Mouse (Mus musculus): ENCODE measurements around the gene Slc25a21. TPM values are rescaled to one million over a fixed set of nuclear protein-coding genes. Genes with fewer than 3 reads are reported as not detected.

The Slc25a21 gene
- polyA plus RNA-seq, 1 experiment: 0.47 TPM

DNA sequence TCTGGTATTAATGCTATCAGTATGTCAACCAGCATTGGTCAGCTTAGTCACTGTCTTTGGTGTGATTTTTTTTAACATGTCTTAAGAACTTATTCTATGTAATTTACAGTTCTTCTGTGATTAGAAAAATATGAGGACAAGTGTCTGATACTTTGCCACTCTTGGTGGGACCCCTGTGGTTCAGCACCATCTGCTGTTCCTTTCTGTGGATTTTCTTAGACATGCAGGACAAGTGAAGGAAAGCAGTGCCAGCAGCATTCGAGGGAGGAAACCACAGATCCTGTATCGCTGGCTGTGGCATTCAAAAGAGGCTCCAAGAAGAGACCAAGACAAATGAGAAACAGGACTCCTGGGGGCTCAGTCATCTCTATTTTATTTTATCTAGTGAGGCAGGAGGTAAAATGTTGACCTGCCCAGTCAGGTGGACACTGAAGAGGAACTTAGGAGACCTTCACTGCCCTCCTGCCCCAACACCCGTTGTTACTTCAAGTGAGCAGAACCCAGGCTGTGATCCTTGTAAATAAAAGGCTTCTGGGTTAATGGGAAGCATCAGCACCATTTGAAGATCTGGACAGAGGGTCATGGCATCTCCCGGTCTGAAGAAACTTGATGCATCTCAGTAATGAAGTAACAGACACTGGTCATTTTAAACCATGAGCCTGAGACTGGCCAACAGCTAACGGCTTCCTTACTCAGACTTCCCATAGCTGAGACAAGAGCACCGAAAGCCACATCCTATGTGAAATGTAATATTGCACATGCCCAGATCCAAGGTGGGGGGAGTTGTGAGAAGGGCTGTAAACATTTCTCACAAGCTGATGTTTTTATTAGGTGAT, 306.2 kb downstream of the Slc25a21 start:
- no peak for DNase-seq (ENCODE audit: low spot score)

DNA sequence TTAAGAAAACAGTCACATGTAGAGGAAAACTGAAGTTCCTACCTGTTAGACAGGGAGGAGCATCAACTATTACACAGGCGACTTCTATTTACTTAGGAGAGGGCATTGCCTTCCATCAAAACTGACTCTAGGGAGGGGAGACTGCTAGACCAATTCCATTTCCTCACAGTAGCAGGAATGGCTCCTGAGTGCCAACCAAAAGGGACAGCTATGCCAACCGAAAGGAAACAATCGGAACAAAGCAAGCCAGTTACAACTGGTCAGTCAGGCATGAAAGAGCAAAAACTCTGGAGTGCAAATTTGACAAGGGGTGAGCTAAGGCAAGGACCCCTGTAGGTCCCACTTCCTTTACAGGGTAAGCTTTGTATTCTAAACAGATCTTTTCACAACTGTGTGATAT, 319.5 kb downstream of the Slc25a21 start:
- DNase-seq (ENCODE audit: low spot score): no peak

DNA sequence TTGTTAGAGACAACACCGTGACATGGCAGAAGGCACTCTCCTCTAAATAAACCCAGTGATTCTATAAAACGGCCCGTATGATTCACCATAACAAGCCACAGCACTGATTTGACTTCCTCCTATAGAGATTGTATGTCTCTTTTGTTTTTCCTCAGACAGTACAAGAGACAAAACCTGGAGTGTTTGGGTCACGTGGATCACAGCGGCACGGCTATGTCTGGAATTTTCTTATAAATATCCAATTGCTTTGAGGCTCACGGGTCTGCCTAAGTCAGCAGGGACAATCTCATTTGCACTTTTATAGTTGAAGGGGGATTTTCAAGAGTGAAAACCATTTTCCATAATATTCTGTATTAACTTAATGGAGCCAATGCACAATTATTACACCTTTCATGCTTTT, 320.7 kb downstream of the Slc25a21 start:
- no peak for DNase-seq (ENCODE audit: low spot score)

DNA sequence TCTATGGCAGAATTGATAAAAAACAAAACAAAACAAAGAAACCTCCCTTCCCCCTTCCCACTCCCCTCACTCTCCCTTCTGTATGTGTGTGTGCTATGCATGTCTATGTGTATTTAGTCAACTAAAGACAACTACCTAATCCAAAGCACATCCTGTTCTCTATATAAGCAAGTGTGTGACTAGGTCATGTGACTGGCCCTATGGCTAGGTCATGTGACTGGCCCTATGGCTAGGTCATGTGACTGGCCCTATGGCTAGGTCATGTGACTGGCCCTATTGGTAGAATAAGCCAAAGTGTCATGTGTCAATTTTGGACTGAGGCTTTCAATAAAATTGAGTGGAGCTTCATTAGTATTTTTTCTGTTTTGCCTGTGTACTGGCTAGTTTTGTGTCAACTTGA, 324.1 kb downstream of the Slc25a21 start:
- DNase-seq (ENCODE audit: low spot score): no peak

DNA sequence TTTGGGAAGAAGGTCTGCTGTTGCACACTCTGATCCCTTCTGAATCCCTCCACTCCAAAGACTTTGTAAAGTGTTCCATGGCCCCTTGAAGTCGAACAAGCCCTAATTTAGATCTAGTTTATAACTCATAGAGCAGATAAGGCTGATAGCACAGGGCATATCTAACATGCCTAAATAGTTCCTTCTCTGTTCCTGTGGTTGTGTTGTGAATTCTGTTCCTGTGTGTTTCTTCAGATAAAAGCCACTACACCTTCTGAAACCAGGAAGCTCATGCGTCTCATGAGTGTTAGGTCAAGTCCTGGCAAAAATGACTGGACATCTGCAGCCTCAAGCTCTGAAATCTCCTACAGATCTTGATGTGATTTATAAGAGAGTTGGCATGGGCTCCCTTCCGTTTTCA, 326.7 kb downstream of the Slc25a21 start:
- no peak for DNase-seq (ENCODE audit: low spot score)

DNA sequence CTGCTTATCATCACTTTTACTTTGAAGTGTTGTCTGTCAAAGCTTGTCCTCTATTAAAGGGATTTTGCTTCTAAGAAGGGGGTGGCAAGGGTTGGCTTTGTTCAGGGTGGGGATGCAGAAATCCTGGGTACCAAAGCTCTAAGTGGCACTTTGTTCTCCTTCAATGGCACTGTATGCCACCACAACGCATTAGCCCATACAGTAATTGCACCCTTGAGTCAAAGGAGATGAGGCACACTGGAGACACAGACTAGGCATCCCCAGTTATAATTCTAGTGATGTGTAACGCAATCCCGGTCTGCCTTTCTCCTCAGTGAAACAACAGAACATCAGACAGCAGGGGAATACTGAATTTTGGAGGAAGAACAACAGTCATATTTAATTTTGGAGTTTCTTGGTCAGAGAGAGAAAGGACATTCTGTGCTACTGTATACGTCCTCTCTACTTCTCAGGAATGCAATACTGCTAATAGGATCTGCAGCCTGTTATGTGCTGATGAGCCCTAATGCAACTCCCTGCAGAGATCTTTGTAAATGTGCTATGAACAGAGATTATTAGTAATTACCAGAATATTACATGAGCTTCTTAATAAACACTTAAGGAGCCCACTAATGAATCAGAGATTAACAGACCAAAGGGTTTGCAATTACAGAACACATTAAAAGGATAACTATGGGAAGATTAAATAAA, 333.3 kb downstream of the Slc25a21 start:
- DNase-seq (ENCODE audit: low spot score): no peak

DNA sequence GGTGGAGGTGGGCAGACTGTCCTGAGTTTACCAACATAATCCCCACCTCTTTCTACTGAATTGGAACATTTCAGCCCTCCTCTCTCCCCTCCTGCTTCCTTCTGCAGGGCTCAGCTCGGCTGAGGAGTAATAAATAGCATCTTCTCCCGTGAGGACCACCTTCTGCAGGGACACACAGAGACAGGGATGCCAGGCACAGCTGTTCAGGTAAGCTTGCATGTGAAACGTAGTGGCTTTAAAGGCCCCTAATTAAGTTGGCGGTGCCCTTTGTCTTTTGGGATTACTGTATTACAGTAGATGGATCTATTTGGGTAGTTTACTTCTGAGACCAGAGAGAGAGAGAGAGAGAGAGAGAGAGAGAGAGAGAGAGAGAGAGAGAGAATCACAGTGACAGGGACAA, 344.6 kb downstream of the Slc25a21 start:
- DNase-seq (ENCODE audit: low spot score): no peak

DNA sequence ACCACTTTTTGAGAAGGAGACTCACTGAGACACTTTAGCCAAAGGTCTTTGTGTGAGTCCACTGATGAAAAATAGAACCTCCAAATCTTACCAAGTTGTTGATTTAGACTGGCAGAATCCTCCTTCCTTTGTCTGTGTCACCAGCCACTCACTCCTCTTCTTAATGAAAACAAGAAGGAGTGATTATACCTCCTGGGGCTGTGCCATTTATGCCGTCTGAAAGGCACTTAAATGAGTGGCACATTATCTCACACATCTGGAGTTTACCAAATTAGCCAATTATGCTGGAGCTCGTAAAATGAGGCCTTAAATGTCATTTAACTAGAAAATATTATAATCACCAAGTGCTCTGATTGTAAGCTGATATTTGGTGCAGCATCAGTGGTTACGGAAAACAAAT, 345.8 kb downstream of the Slc25a21 start:
- DNase-seq (ENCODE audit: low spot score): no peak

DNA sequence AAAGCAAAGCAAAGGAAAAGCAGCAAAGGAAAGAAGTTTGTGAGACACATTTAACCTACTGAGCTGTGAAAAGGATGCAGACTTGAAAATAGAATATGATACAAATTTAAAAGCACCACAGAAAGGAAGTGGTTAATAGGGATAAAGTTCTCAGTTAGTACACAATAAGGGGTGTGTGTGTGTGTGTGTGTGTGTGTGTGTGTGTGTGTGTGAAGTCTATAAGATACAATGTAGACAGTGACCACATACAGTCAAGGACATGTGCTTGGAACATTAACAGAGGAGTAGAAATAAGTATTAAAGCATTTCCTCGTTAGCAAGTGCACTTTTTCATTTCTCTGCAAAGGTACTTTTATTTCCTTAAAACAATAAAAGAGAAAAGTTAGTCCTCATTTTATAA, 367.3 kb downstream of the Slc25a21 start:
- DNase-seq (ENCODE audit: low spot score): no peak

DNA sequence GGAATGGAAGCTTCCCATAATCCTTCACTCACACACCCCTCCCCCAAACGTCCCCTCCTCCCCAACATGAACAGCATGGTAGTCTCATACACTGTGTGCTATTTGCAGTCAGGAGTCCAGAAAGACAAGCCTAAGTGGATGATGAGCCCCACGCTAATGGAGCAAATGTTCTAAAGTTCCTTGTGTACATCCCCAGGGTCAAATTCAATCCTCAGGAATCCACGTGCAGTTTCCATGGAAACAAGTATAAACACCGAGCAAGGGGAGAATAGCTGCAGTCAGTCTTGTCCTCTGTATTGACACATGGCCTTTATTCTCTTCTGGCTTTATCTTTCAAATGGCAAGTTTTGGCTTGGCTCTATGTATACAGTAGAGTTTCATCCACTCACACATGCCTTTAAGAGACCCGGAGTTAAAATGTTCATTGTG, 367.8 kb downstream of the Slc25a21 start:
- no peak for DNase-seq (ENCODE audit: low spot score)

DNA sequence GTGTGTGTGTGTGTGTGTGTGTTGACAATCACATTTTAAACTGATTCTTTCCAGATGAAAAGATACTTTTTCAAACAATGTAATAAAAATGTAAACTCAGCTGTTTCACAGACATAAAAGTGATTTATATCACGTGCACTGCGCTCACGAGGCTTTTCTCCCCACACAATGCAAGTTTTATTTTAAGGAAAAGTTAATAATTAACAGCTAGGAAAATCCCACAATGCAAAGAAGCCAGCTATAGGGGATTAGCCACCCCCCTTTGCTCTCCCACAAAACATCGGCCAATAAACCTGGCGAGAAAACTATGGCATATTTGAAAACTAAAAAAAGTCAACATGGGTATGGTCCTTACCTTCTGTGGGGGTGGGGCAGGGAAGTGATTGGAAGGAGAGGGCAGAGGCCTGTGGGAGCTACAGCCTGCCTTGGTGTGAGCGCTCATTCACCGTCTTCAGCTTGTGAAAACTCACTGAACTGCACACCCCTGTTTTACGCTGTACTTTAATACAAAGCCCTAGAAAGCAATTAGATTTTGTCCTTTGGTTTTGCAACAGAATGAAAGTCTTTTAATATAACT, 369.4 kb downstream of the Slc25a21 start:
- DNase-seq (ENCODE audit: low spot score): no peak

DNA sequence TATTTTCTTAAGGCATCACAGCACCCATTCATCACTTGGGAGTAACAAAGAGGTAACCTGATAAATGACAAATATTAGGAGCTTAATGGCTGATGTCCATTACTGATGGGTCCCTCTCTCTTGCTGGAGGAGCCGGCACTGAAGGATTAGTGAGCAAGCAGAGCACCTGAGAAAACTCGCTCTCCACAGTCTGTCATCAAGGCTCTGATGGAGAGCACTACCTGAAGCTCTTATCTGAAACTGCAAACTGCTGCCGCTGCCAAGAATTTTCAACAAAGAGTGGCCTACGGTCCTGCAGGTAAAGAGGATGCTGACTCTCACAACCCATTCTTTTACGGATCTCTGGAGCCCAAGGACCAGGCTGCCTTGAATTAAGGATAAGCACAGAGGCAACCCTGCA, 372.6 kb downstream of the Slc25a21 start:
- DNase-seq (ENCODE audit: low spot score): no peak

DNA sequence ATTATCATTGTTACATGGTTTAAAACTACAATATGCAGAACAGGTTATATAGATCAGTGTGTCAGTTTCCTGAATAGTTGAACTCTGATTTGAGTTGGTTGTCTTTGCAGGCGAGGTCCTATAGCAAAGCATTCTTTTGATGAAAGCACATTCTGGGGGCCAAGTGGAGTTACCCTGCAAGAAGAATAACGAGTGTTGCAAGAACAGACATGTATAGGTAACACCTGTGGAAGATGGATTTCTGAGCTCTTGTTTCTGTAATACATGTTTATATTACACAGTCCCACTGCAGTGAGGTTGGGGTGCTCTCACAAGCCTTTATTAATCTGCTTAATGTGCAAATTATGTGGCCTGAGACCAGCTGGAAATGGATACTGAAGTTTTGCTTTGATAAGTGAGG, 375.1 kb downstream of the Slc25a21 start:
- DNase-seq (ENCODE audit: low spot score): no peak

DNA sequence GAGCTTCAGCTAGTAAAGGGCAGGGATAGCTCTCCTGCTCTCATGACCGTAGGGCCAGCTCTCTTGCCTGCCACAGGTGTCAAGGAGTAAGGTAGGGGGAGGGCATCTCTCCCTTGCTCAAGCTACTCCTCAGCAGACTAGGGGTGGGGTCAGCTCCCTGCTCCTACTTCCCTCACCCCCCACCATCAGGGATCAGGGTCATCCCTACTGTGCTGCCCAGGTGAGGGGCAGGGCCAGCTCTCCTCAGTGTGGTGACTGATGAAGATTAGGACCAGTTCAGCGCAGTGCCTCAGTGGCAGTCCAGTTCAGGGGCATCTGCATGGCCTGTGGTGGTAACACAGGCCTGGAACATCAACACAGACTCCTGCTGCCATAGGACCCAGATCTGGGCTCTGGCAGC, 376.7 kb downstream of the Slc25a21 start:
- DNase-seq (ENCODE audit: low spot score): no peak

DNA sequence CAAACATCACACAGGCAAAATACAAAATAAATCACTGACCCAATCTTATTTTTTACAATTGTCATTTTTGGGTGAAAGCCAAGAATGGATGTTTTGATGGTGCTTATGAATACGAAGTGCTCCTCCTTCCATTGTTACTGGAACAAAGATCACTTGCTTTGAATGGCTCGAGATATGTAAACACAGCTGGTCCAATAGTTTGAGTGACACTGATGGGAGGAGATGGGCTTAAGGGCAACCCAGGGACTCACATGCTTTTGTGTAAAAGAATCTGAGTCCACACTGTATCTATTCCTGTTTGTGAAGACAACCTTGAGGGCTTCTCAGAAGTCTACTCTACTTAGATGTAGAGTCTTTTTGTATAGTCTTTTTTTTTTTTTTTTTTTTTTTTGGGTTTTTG, 389.8 kb downstream of the Slc25a21 start:
- DNase-seq (ENCODE audit: low spot score): no peak

DNA sequence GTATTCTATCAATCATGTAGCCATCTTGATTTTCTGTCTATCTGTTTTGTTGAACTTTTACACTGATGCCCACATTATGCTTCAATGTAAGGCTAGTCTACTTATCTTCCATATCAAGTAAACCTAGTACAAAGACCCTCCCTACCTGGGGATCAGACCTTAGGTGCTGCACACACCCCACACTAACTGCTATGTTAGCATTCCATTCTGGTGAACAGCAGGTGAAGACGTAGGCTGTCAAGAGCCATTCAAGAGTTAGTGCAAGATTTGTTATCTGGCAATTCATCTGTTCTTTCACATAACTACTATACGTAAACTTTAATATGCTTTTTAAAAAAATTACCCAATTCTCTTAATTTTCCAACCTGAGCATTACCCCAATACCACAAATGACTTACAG, 390.2 kb downstream of the Slc25a21 start:
- DNase-seq (ENCODE audit: low spot score): no peak

DNA sequence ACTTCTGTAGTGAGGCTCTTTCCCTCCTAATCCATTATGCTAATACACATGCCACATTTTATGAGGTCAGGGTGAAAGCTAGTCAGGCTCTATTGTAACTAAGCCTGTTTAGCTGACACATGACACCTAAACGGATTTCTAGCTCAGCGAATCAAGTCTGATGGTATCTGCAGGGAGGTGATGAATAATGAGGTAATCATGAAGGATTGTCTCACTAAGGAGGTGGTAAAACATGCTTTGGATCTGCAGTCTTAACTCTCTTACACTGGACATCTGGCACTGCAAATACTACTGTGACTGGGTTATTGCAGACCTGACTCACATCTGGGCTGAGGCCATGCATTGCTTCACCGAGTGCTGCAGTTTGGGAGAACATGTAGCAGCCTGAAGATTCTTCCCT, 392.8 kb downstream of the Slc25a21 start:
- DNase-seq (ENCODE audit: low spot score): no peak

DNA sequence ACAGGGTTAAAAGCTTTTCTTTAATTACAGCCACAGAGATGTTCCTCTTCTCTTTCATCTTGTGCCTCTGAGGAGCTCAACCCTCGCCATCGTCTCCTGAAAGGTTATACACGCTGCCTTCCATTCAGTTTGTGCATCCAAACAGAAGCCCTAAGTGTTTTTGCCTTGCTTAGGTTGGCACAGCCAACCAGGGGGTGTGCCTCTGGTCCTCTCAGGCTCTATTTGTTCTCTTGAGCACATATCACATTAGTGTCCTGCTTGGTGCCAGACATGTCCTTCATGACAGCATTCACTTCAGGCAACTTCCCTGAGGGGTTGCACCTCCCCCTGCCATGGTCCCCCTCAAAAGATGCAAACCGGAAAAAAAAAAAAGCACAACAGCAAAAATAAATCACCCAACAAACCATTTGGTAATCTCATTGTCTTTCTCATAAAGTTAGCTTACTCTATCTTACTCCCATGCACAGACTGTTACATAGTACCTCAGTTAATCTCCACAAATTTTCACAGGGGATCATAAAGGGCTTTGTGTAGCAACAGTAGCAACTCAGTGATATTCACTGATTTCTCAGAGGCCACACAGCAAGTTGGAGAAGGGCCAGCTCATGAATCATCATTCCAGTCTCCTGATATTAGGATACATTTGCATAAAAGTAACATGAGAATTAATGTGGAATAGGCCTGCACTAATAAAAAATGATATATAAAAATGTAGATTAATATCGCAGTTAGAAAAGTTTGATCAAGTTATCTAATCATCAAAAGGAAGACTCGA, 398.4 kb downstream of the Slc25a21 start:
- DNase-seq (ENCODE audit: low spot score): no peak

DNA sequence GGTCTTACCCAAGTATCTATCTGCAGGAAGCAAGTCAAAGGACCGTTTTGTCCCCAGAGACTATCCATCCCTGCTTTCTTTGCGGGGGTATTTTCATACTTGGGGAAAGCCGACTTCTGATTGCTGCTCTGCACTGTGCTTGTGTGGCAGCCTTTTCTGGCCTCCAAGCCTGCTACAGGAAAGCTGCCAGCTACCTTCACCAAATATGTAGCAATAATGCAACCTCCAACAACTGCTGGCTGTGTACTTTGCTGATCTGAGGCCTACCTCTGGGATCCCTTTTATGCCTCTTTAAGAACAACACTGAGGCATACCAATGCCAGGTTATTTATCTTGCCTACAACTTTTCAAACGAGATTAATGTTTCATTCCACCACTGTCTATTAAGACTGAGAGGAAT, 408.0 kb downstream of the Slc25a21 start:
- no peak for DNase-seq (ENCODE audit: low spot score)

DNA sequence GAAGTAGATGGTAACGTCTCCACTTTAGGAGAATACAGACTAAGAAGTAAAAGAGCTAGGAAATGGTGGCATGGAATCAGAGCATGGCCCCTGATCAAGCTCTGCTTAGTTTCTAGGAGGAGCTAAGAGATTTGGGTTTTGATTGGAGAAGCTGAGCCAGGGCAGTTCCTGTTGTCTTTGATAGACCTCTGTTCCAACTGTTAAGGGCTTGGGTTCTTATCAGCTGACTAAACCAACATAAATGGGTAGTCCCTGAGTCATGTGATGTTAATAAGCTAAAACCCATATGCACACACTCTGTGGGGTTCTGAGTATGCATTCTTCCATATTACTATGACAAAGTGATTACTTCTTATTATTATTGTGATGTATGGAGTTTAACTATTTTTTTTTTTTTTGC, 412.0 kb downstream of the Slc25a21 start:
- DNase-seq (ENCODE audit: low spot score): no peak

DNA sequence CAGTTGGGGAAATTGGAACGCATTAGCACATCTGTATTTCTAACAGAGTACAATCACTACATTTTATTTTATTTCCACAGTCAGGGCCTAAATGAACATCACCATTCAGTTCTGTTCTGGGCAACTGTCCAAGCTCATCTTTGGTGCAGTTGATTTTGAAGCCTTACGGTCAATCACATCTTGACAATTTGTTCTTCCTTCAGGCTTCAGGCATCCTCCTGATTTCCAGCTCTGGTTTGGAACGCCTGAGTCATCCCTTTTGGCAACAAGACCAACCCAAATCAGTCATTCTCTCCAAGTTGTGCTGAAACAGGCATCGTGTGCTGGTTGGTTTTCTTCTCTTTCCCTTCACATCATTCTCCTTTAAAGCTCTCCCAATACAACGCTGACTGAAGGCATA, 416.1 kb downstream of the Slc25a21 start:
- DNase-seq (ENCODE audit: low spot score): no peak

DNA sequence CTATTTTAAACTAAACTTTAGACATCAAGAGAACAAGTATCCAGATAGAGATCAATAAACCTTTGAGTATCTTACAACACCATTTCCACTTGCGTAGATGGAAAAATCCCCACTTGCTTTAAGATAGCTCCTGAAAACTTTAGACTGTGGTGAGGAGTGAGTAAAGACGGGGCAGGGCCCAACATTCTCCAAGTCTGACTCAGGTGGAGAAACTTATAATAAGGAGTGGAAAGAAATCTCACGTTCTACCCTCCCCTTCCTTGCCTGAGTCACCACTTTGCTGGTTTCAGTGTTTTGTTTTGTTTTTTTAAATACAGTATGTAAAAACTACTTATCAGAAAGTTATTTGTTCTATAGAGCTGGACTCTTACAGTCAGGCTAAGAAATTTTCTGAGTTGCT, 417.7 kb downstream of the Slc25a21 start:
- DNase-seq (ENCODE audit: low spot score): no peak
